Mouse (Mus musculus) embryo, embryonic 10 days (tissue): ENCODE measurements around the gene Dll1.

Experiments used
- DNase-seq: peaks from one replicate; pipeline ENCODE4 v3.0.0-alpha.2; 2015; ENCODE audit warnings: low spot score

The Dll1 gene

DNA sequence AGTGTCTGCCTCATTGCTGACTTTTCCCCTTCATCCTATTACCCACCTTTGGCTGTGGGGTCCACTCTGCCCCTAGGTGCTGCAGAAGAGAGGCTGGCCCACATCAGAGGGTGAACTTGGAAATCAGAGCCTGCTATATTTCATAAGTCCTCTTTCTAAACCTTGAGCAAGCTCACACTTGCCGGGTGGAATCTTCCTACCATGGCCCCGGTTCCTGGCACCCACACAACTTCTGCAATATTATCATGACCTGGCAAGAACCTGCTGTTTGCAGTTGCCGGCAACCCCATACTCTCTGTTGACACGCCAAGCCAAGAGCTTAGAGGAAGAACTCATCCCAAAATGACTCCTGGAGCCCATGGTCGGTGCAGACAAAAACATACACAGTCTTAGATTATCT is 49.6 kb downstream of the Dll1 start:
- no peak for DNase-seq

- peak; percentile 19 for DNase-seq
These were observed 50.5 kb downstream of the Dll1 start for GRCm38 (mm10) chr17:15325976-15326842.

- no peak for DNase-seq
These were observed 53.4 kb downstream of the Dll1 start for GRCm38 (mm10) chr17:15323191-15323834.
